Mouse (Mus musculus) layer of hippocampus, adult 9-11 months (tissue): ENCODE measurements at regions not wholly inside any gene's neighbourhood (a gene's known extent, or its start where the extent isn't known, plus 50 kb on each side); places are given as distances from the start of the nearest gene placed in this dataset.
"Not testable (repeated sequence)": the region's sequence is repeated elsewhere in the genome, so short reads cannot be mapped to it uniquely, and the experiment has no call there.

Experiments
- DNase-seq: peaks from one replicate; pipeline ENCODE4 v3.0.0; 2022

- DNase-seq = peak; percentile 3
Measured at GRCm38 (mm10) chr12:19646071-19646470, 308.2 kb upstream of the Gm21863 start.

GRCm38 (mm10) chr12:19668541-19668940, 285.8 kb upstream of the Gm21863 start:
- DNase-seq = not testable (repeated sequence)

GRCm38 (mm10) chr12:19670636-19671035, 283.7 kb upstream of the Gm21863 start:
- not testable (repeated sequence) for DNase-seq
